Mouse (Mus musculus) frontal cortex, adult 2 months (tissue): ENCODE measurements at regions not wholly inside any gene's neighbourhood (a gene's known extent, or its start where the extent isn't known, plus 50 kb on each side); places are given as distances from the start of the nearest gene placed in this dataset.

ENCODE experiments used
- DNase-seq, 2 experiments: peaks; one replicate each; pipeline ENCODE4 v3.0.0; 2022; ENCODE audit warnings: low spot score in 1 of 2; ENCODE audit errors: extremely low spot score in 1 of 2

DNA sequence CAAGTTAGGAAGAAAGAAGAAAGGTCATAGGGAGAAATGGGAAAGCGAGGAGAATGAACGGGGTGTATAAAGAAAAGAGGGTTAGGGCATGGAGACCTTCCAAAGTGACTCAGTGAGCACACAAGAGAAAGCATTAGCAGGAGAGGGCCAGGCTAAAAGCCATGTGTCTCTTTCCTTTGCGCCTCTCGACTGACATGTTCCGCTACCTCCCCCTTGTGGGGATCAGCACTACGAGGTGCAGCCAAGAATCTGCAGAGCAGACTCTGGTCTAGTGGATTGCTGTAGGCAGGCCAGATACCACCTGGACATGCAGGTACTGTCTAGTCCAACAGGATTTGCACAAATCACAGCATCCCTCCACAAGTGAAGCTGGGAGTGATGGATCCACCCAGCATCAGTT lies 54.0 kb downstream of the Kcna5 start:
- no peak for DNase-seq

DNA sequence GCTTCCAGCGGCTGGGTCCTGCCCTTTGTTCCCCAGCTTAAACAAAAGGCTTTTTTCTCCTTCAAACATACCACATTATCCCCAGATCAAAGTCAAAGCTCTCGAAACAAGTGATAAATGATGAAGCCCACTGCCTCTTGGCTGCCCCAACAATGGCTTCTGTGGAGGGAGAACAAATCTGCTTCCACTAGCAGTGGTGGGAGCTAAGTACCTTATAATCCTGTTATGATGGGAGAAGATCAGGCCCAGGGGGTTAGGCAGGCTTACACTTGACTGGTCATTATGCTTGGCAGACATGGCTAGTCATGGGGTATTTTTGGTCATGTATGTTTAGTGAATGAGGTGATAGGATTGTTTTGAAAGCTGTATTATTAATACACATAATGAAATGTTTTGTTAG lies 57.7 kb downstream of the Kcna5 start:
- no peak for DNase-seq

DNA sequence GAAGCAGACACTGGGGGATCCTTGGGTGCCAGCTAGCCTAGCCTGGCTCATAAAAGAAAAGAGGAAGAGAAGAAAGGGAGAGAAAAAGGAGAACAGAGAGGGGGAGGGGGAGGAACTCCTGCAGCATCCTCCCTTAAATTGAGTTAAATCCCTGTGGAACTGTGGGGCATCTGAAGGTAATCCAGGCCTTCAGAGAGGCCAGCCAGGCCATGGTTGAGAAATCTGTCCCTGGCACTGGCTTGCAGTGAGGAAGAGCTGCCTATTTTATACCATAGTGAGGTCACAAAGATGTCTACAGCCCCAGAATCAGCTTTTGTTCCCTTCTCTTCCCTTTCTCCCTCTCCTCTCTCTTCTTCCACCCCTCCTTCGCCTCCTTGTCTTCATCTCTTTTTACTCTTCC lies 58.5 kb downstream of the Kcna5 start:
- no peak for DNase-seq

DNA sequence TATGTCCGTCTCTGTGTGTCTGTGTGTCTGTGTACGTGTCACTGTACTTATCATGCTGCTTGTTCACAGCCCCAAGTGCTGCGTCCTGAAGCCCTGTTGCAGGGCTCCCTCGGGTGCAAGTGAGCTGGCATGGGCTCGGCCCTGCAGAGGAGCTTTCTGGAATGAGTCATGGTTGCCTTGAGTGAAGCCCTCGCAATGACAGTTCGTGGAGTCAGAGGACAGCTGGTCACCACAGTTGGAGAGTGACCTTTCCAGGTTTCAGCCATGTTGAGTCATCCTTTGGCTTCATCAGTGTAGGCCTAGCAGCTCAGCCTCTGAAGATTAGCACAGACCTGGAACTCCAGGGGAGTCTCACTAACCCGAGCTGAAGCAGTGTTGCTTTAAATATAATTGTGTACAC lies 59.7 kb downstream of the Kcna5 start:
- no peak for DNase-seq

DNA sequence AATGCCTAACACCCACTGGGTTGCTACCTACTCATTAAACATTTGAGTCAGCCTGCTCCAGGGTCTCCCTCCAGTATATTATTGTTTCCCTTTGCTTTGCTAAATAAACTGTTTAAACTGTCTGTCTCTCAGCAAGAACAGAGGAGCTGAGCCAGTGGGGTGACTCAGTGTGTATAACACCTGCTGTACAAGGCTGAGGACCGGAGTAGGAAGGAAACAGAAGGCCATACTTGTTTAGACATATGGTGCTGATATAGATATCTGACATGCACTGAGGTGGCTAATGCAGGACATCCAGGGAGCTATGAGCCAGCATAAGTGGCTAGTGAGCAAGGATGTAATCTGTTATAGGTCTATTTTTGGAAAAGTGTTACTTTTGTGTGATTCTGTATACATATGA lies 81.5 kb downstream of the Kcna5 start:
- no peak for DNase-seq

DNA sequence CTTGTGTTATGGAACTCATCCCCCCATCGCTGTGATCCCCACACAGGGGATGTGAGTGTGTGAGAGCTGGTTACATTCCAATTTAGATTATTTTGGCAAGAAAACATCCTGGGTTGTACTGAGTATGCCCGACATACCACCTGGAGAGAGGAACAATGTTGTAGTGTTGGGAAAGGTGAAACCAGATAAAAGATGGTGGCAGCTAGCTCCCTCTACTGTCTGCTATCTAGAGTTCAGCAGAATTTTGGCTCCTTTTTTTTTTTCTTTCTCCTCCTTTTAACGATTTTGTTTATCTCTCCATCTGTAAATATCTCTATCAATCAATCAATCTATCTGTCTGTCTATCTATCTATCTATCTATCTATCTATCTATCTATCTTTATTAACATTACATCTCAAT lies 89.7 kb downstream of the Kcna5 start:
- no peak for DNase-seq

DNA sequence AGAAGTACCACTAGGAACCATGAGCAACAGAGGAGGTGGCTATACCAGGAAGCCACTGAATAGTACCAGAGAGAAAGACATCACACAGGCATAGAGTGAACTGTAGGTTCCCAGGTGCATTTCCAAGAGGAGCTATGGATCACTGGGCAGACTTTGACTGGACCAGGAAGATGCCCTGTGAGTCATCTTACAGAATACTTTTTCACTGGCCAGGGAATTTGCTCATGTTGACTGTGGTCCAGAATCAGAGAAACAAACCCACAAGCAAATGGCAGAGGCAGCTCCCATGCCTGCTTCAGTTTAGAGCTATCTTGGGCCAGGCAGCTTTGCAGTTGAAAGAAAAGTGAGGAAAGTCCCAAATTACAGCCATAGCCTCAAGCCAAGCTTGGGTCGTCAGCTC lies 95.0 kb downstream of the Kcna5 start:
- DNase-seq = no peak

DNA sequence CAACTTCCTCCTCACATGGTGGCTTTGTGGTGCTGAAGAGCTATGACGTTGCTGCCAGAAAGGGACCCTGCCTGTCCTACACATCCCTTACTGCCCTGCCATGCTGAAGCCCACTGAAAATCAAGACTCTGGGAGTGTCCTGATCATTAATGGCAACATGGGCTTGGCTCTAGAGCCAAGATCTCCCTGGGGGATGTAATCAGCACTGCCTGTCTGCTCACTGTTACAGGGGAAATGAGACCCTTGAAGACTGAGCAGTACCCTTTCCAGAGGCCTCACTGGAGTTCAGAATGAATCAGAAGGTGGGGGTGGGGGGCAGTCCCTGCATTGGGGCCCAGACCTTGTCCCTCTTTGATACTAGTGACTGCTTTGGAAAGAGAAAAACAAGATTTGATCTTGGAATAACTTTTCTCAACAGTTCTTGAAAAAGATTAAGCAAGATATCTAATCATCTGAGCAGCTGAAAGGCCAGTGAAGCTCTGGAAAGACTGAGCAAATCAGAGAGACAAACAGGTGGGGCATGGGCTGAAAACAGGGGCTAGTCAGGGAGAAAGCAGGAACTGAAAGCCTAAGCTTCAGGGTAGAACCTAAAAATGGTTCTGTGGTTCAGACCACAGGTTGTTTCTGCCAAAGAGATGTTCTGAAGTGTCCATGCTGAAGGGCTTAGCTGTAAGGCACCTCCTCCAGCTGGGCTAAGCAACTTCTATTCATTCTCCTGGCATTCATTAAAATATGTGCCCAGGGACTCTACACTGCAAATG lies 97.1 kb downstream of the Kcna5 start:
- no peak for DNase-seq

DNA sequence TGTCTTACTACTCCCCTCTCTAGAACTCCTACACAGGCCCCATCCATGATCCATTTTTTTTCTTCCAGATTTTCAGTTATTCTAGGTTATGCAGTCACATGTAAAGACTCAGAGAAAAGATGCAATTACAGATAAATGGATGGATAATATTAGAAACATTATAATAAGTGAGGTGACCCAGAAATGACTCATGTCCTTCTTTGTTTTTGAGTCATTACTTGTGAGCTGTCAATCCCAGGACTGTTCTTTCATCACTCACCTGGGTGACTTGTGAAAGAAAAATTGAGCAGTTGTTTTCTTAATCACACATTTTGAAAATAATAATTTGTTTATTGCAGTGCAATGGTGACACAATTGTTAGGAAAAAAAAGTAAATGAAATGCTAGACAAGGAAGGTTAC lies 108.0 kb downstream of the Kcna5 start:
- no peak for DNase-seq

DNA sequence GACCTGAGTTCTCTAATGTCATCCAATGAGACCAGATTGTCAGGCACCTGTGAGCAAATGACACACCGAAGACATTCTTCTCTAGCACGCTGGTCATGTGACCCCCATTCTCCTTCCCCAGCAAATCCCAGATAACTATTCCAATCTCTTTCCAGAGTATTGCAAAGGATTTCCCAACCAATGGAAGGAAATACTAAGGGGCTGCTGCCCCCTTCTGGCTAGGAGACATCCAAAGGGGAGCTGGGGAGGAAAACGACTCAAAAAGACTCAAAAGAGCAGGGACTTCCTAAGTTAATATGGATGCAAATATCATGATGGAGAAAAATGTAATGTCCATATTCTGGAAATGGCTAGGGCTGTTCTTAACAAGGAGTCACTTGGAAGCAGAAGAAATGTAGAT lies 129.5 kb downstream of the Kcna5 start:
- DNase-seq = peak in 1 of 2 experiments; percentile 54

DNA sequence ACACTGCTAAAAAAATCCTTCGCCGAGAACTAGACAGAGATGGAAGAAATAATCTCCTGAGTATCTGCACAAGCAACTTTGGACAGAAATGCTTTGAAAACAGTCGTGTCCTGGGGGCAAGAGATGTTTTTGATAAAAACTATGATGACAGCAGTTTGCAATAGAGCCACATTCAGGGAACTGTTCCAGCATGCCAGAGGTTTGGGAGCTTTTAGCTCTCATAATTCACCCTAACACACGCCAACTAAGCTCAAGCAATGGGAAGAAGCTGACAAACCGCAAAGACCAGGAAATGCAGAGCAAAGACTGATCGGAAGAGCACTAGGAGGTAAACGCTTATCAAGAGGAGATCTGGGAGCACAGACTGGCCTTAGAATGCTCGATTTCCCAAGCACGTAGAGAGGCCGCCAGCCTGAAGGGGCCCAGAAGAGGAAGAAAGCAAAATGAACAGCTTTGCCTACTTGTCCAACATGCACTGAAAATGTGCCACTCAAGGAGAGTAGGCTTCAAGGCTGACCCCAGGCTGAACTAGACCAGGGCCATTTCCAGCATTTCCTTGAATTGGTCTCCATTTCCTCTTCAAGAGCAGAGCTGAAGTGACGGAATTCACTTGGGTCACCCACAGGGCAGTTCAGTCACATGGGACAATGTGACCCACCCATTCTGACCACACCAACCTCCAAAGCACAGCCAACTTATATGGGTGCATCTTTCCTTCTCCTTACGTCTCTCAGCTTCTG lies 130.7 kb downstream of the Kcna5 start:
- no peak for DNase-seq

DNA sequence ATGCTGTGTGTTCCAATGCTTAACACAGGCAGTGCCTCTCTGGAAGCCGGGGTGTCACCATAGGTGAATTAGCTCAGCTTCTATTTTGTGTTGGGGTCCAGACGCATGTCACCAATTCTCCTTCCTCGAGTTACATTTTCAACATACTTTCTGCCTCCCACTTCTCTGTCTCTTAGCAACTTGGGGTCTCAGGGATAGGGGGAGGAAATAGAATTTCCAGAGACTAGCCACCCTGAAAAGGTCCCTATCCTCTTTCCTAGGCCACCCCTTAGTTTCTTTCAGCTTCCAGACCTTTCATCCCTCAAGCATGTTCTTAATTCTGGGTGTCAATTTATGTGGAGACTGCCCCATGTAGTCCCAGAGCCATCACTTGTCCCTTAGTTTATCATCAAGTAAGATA lies 135.6 kb downstream of the Kcna5 start:
- DNase-seq = no peak

DNA sequence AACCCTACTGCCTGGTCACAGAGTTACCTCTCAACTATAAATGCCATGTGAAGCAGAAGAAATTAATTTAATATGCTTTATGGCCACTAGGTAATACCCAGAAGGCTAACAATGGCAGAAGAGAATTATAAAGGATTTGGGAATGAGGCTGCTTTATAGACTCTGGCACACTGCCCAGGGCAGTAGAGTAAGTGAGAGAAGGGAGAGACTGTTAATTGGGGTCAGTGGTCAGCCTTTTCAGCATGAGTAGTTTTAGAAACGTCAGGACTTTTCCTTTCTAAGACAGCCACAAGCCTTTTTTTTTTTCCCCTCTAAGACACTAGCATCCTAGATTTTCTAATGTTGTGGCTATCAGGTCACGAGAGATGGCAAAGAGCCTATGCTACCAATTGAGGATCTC lies 136.6 kb downstream of the Kcna5 start:
- no peak for DNase-seq

DNA sequence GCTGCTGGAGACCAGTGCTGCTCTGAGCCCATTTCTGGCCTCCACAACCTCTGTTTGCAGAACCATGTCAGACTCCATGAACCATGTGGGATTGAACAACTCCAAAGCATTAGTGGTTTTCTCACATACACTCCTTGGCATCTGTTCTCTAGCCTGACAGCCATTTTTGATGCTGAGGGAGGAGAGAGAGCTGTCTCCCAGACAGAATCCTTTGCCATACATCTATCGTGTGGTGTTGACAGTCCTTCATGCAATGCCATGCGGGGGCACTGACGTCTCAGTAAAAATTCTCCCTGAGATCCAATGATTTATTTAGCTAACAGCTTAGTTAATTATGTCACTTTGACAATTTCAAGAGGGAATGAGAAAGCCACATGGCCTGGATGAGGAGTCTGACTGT lies 140.2 kb downstream of the Kcna5 start:
- no peak for DNase-seq

DNA sequence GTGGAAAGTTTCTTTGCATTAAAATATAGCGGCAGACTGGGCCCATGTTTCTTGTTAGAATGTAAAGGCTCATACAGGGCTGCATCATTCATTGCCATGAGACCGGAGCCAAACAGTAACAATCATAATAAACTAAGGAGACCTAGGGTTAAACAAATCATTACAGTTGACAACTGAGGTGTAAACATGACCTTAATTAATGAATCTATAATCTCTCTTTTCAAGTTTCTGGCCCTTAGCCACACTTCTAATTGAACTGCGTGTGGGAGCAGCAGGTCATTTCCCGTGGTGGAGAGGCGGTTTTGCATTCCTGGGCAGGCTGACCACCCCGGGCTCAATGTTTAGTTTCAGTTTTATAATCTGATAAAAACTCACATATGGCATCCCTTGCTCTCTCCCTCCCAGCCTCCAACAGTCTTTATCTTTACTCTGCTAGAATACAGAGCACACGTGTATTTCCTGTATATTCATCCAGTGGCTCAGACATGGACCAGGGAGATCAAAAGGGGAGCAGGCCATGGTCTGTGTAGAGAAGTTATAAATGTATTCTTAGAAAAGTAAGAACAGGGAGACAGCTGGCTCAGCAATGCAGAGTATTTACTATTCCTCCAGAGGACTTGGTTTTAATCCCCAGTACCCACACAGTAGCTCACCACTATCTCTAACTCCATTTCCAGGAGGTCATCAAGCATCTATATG lies 141.0 kb downstream of the Kcna5 start:
- DNase-seq = no peak

DNA sequence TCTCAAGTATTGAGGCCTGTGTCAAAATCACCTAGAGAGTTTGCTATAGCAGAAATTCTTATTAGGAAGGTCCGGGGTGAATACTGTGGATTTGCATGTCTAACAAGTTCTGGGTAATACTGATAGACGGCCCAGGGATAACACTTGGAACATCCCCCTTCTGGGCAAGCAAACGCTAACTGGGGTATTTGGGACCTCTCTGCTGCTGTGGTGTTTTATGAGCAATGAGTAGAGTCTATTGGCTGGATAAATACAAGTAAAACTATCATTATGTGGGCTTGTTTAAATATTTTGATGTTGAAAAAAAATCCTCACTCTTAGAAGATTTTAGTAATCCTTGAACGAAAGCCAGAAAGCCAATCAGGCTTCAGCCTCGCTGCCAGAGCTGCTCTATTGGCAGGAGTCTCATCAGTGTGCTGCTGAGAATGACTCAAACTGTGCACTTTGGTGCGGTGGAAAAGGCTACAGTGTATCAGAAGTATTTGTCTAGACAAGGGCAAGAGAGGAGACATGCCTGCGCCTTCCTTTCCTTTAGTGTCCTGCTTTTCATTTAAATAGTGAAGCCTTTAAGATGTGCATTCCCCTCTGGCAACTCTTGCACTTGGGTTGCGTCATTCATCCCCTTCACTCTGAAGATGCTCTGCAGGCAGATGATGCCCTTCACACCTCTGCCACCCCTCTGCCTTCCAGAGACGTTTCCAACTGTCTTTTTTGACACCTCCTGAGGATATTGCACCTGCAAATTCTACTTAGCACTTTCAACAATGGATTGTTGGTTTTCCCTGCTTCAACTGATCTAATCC lies 150.8 kb downstream of the Kcna5 start:
- DNase-seq = peak in 1 of 2 experiments; percentile 4

DNA sequence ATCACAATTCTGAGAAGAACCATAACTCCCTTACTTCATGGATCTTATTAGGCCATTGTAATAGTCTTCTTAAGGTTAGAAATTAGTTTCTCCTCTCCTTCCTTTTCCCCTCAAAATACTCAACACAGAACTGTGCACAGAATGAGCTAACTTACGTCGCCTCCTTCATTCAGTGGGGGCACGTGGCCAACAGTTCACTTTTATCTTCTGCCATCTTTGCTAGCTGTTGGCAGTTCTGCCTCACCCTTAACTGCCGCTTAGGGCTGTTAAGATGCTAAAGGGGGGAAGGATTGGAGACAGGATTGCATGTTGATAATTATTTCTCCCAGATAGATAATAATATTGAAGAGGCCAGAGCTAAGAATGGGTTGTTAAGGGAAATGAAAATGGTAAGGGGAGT lies 158.0 kb downstream of the Kcna5 start:
- DNase-seq = no peak

DNA sequence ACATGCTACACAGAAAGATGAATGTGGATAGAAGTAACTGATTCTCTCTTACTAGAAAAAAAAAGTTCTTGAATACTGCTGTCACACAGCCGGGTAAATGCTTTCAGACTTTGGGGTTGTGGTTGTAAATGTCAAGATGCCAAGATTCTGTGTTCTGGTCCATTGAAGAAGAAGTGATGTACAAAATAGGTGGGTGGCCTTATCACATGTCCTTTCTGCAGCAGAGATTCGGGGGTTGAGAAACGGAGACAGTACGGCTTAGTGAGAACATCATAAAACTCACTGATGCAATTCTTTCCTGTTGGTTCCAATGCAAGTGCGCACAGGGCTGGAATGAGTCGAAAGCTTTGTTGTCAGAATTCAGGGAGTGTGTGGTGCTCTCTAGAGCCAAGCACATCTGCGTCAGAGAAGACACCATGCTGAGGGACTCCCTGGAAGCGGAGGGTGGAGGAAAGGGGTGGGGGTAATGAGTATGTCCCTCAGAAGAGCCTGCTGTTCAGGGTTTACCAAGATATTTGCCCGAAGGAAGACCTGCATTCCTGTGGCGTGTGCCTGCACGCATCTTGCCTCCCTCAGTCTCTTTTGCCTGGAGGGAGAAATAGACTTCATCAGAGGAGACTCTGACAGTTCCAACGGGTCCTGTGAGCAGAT lies 160.1 kb downstream of the Kcna5 start:
- DNase-seq = no peak

DNA sequence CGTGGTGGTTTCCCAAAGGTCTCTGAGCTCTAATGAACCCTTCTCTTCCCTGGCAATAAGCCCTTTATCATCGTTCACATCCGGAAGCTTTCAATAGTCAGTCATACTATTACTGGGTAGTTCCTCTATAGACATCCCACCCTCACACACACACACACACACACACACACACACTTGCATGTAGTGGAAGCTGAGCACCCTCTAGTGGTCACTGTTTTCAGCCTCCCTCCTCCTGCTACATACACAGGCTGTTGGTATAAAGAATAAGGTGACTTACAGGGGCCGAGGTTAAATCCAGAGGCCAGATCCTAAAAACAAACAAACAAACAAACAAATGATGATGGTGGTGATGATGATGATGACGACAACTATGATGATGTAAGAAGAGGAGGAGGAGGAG lies 163.2 kb downstream of the Kcna5 start:
- peak in 1 of 2 experiments; percentile 61 for DNase-seq

DNA sequence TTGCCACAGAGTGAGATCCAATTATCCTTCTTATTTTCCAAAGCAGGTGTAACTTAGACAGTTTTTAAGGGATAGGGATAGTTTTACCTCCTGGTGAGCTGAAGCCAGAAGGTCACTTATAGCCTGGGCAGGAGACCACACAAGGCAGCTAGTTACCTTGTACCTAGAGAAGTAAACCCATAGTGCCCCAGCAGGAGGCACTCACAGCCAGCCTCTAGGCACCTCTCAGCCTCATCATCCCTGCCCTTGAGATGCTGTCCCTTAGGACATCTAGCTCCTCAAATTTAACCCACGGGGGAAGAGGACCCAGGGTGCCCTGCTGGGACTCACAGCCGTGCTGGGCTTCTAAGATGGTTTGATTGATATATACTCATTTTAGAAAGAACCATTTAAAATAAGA lies 163.7 kb downstream of the Kcna5 start:
- no peak for DNase-seq
